9 mouse cellular contexts compared by ENCODE assay signal in the genomic region with DNA sequence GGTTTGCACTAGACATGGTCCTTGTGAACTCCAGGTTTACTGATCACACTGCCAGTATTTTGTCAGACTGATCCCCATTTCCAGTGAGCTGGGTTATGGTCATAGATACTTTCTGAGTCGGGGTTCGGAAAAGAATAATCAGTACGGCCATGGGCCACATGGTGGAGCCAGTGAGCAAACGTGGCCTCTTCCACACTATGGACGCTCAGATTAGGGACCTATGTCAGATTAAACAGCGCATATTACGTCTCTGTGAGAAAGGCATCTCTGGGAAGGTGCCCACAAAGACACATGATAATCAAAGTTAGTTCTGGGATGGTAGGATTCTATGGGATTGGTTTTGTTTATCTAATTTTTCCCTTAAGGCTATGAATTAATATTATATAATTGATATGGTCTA. TPM values are rescaled to one million over a fixed set of nuclear protein-coding genes. Genes with fewer than 3 reads are reported as not detected.
DNase-seq lines count a peak whose midpoint lies in the region; ATAC-seq lines count a peak whose summit lies in the region.
"Had no signal": no experiment of that assay in that cellular context is flagged by ENCODE, and none has a peak within 500 bp of the region (broad histone marks: within the 10 kb centered on the region; RNA-seq: fewer than 3 reads in every experiment).

No protein-coding gene starts in this region.

- ATAC-seq in liver, embryonic 12.5 days: no peak
- ATAC-seq in erythroblast, adult 5-6 weeks (replicated peaks; ENCODE audit: low FRiP score, poor library complexity, severe bottlenecking): peak; percentile 65; the same call in 1 of the 2 replicates
- peak; percentile 72 for ATAC-seq in midbrain, embryonic 16.5 days

- no peak overlapping the region for H3K4me3 ChIP-seq in liver, embryonic 12.5 days
- no peak overlapping the region for H3K4me3 ChIP-seq in limb, embryonic 10.5 days
- no peak overlapping the region for H3K4me3 ChIP-seq in midbrain, embryonic 16.5 days (ENCODE audit: low read depth, low read length)

- DNase-seq in liver: peak; percentile 50
- peak; percentile 68 for DNase-seq in brain, adult 2 months (ENCODE audit: low read depth, low spot score)
- DNase-seq in induced T-regulatory cell, adult 2 months (ENCODE audit: low read depth): peak; percentile 75
- peak; percentile 67 for DNase-seq in limb, embryonic 10.5 days (ENCODE audit: low spot score)
- peak; percentile 34 to 53 for DNase-seq in spleen, postnatal 36 days (ENCODE audit: low spot score in 2 of 2)

- no peak overlapping the region for H3K9ac ChIP-seq in liver, embryonic 12.5 days
- H3K9ac ChIP-seq in midbrain, embryonic 16.5 days (ENCODE audit: low read depth, low read length): no peak overlapping the region

- 16% methylated on average over 7 of the region's 7 CpGs for WGBS in liver, embryonic 12.5 days (ENCODE audit: insufficient replicate concordance)
- WGBS in limb, embryonic 10.5 days: 31% methylated on average over 7 of the region's 7 CpGs
- WGBS in midbrain, embryonic 16.5 days: 18% methylated on average over 7 of the region's 7 CpGs

- H3K36me3 ChIP-seq in liver, embryonic 12.5 days: 0 out of 2 replicates have a peak, but pooled peaks cover 4% of the 10 kb centered on the region
- peaks cover 4% of the 10 kb centered on the region; the same call in 1 of the 2 replicates for H3K36me3 ChIP-seq in limb, embryonic 10.5 days
- H3K36me3 ChIP-seq in midbrain, embryonic 16.5 days (ENCODE audit: control insufficient read depth, insufficient read depth, low read length): peaks cover 37% of the 10 kb centered on the region

- no peaks in the 10 kb centered on the region for H3K9me3 ChIP-seq in liver, embryonic 12.5 days (replicated peaks)
- H3K9me3 ChIP-seq in limb, embryonic 10.5 days (replicated peaks): no peaks in the 10 kb centered on the region
- no peaks in the 10 kb centered on the region for H3K9me3 ChIP-seq in midbrain, embryonic 16.5 days (replicated peaks; ENCODE audit: control insufficient read depth, low read length, poor library complexity, severe bottlenecking)

- H3K27me3 ChIP-seq in liver, embryonic 12.5 days (replicated peaks): no peaks in the 10 kb centered on the region
- H3K27me3 ChIP-seq in limb, embryonic 10.5 days (ENCODE audit: low read depth, poor library complexity, severe bottlenecking): no peaks in the 10 kb centered on the region
- H3K27me3 ChIP-seq in midbrain, embryonic 16.5 days (ENCODE audit: control insufficient read depth, insufficient read depth, low read depth, low read length): no peaks in the 10 kb centered on the region

- H3K27ac ChIP-seq in liver, embryonic 12.5 days: no peak overlapping the region
- H3K27ac ChIP-seq in limb, embryonic 10.5 days: no peak overlapping the region
- no peak overlapping the region for H3K27ac ChIP-seq in midbrain, embryonic 16.5 days (ENCODE audit: low read length)
- H3K27ac ChIP-seq: macrophage had no signal

- H3K4me2 ChIP-seq in liver, embryonic 12.5 days: no peak overlapping the region
- H3K4me2 ChIP-seq in midbrain, embryonic 16.5 days (ENCODE audit: low read length): no peak overlapping the region

- H3K4me1 ChIP-seq in liver, embryonic 12.5 days: no peaks in the 10 kb centered on the region
- H3K4me1 ChIP-seq in limb, embryonic 10.5 days: 0 out of 2 replicates have a peak, but pooled peaks cover 3% of the 10 kb centered on the region
- H3K4me1 ChIP-seq in midbrain, embryonic 16.5 days (ENCODE audit: control insufficient read depth, insufficient read depth, low read length): no peaks in the 10 kb centered on the region

RNA-seq across cellular contexts. Expression of a gene that starts 33.7 kb away (rescaled TPM):
- polyA plus RNA-seq in liver, embryonic 12.5 days (2016; fragmentation: Nextera tagmentation; extraction: Ambion mirVana): not detected in 2 replicates
- total RNA-seq in erythroblast, adult 5-6 weeks (2015; ENCODE audit: low replicate concordance): not detected in 2 replicates
- total RNA-seq in erythroblast, adult 5-6 weeks (2017; ENCODE audit: low replicate concordance): not detected in 2 replicates
- 0.09 and 0.11 TPM in 2 replicates for polyA plus RNA-seq in limb, embryonic 10.5 days (2016; fragmentation: Nextera tagmentation; extraction: Ambion mirVana)
- 9.9 and 12.5 TPM in 2 replicates for polyA plus RNA-seq in midbrain, embryonic 16.5 days (2015; fragmentation: Nextera tagmentation; extraction: Ambion mirVana)
- polyA plus RNA-seq: macrophage had no signal

RNA-seq across cellular contexts. Expression of a gene that starts 43.7 kb away (rescaled TPM):
- polyA plus RNA-seq in liver, embryonic 12.5 days (2016; fragmentation: Nextera tagmentation; extraction: Ambion mirVana): 4.9 TPM in 2 replicates
- total RNA-seq in erythroblast, adult 5-6 weeks (2015; ENCODE audit: low replicate concordance): 49.7 and 60.3 TPM in 2 replicates
- total RNA-seq in erythroblast, adult 5-6 weeks (2017; ENCODE audit: low replicate concordance): 19.9 and 22.9 TPM in 2 replicates
- 9.7 and 14.7 TPM in 2 replicates for polyA plus RNA-seq in limb, embryonic 10.5 days (2016; fragmentation: Nextera tagmentation; extraction: Ambion mirVana)
- polyA plus RNA-seq in midbrain, embryonic 16.5 days (2015; fragmentation: Nextera tagmentation; extraction: Ambion mirVana): 98.9 and 103 TPM in 2 replicates
